Mouse (Mus musculus): ENCODE measurements around the gene Ing1.

Gene Ing1

GRCm38 (mm10) chr8:11592296-11592695, 36.9 kb downstream of the Ing1 start:
- no peak for DNase-seq

GRCm38 (mm10) chr8:11593222-11593884, 38.0 kb downstream of the Ing1 start:
- DNase-seq: no peak

GRCm38 (mm10) chr8:11600301-11600951, 45.1 kb downstream of the Ing1 start:
- DNase-seq: no peak

GRCm38 (mm10) chr8:11602006-11602680, 46.8 kb downstream of the Ing1 start:
- peak; percentile 78 for DNase-seq

GRCm38 (mm10) chr8:11608848-11609247, 53.5 kb downstream of the Ing1 start:
- DNase-seq: no peak

Data from kidney, adult 9 months (tissue).